Mouse (Mus musculus): ENCODE data around the gene Prim1. TPM values are rescaled to one million over a fixed set of nuclear protein-coding genes. Genes with fewer than 3 reads are reported as not detected.
"Not testable (repeated sequence)": the region's sequence is repeated elsewhere in the genome, so short reads cannot be mapped to it uniquely, and the experiment has no call there.

Prim1 gene
- polyA plus RNA-seq, 1 experiment from 2014 or later, result 61.6 TPM

- peak; percentile 93 for ATAC-seq (replicated peaks)
- Histone ChIP-seq H3K4me1 (peaks cover 35% of the 10 kb centered on the region), H3K27me3 (no peaks in the 10 kb centered on the region), H3K27ac (replicated peaks) (peak within 1 kb of the TSS; percentile 100), H3K9ac (replicated peaks) (peak within 1 kb of the TSS; percentile 96), H3K4me2 (replicated peaks) (peak within 1 kb of the TSS; percentile 76), H3K9me3 (no peaks in the 10 kb centered on the region), H3K36me3 (no peaks in the 10 kb centered on the region), H3K4me3 (peak within 1 kb of the TSS; percentile 98)
- under 1% methylated on average over 63 of the region's 72 CpGs for WGBS
Observed at GRCm38 (mm10) chr10:128058601-128059151, 43.7 kb downstream of the Prim1 start, which contains the start of gene Ptges3. Ptges3 (plus strand) TSS chr10:128058954.

- peak overlapping the region; percentile 98 for H3K4me3 ChIP-seq
- ATAC-seq (replicated peaks), result peak; percentile 57
- H3K27ac ChIP-seq (replicated peaks), result peak overlapping the region; percentile 100
- under 1% methylated on average over 48 of the region's 62 CpGs for WGBS
- H3K4me1 ChIP-seq, result peaks cover 35% of the 10 kb centered on the region
- peak overlapping the region; percentile 76 for H3K4me2 ChIP-seq (replicated peaks)
- H3K27me3 ChIP-seq, result no peaks in the 10 kb centered on the region
- peak overlapping the region; percentile 92 for H3K9ac ChIP-seq (replicated peaks)
- no peaks in the 10 kb centered on the region for H3K36me3 ChIP-seq
- H3K9me3 ChIP-seq, result no peaks in the 10 kb centered on the region
Observed at GRCm38 (mm10) chr10:128059207-128059981, 44.4 kb downstream of the Prim1 start.

- peak overlapping the region; percentile 76 for H3K4me2 ChIP-seq (replicated peaks)
- no peaks in the 10 kb centered on the region for H3K9me3 ChIP-seq
- no peak overlapping the region for H3K27ac ChIP-seq (replicated peaks)
- 89% methylated on average over 5 of the region's 5 CpGs for WGBS
- ATAC-seq (replicated peaks), result no peak
- no peaks in the 10 kb centered on the region for H3K36me3 ChIP-seq
- no peak overlapping the region for H3K9ac ChIP-seq (replicated peaks)
- peaks cover 35% of the 10 kb centered on the region for H3K4me1 ChIP-seq
- no peaks in the 10 kb centered on the region for H3K27me3 ChIP-seq
- peak overlapping the region; percentile 98; the same call in 1 of the 2 replicates for H3K4me3 ChIP-seq
Observed at GRCm38 (mm10) chr10:128061109-128061508, 46.1 kb downstream of the Prim1 start.

- H3K4me1 ChIP-seq, result peaks cover 35% of the 10 kb centered on the region
- no peaks in the 10 kb centered on the region for H3K27me3 ChIP-seq
- 97% methylated on average over 6 of the region's 6 CpGs for WGBS
- ATAC-seq (replicated peaks), result no peak
- H3K9me3 ChIP-seq, result no peaks in the 10 kb centered on the region
- H3K4me2 ChIP-seq (replicated peaks), result no peak overlapping the region
- no peak overlapping the region for H3K27ac ChIP-seq (replicated peaks)
- no peak overlapping the region for H3K4me3 ChIP-seq
- H3K9ac ChIP-seq (replicated peaks), result no peak overlapping the region
- no peaks in the 10 kb centered on the region for H3K36me3 ChIP-seq
Observed at GRCm38 (mm10) chr10:128062221-128062989, 47.4 kb downstream of the Prim1 start.

- Histone ChIP-seq H3K4me3 (no peak overlapping the region), H3K9ac (replicated peaks) (no peak overlapping the region), H3K27me3 (no peaks in the 10 kb centered on the region), H3K9me3 (no peaks in the 10 kb centered on the region), H3K4me2 (replicated peaks) (no peak overlapping the region), H3K36me3 (peaks cover 22% of the 10 kb centered on the region), H3K27ac (replicated peaks) (no peak overlapping the region), H3K4me1 (peaks cover 13% of the 10 kb centered on the region)
- WGBS, result 86% methylated on average over 5 of the region's 5 CpGs
- no peak for ATAC-seq (replicated peaks)
Observed at GRCm38 (mm10) chr10:128066072-128066471, 51.1 kb downstream of the Prim1 start.

GRCm38 (mm10) chr10:128069201-128069600 lies 54.2 kb downstream of the Prim1 start:
- H3K27me3 ChIP-seq, result no peaks in the 10 kb centered on the region
- 93% methylated on average over 4 of the region's 4 CpGs for WGBS
- H3K4me1 ChIP-seq, result no peaks in the 10 kb centered on the region
- H3K9me3 ChIP-seq, result no peaks in the 10 kb centered on the region
- H3K27ac ChIP-seq (replicated peaks), result no peak overlapping the region
- no peak overlapping the region for H3K4me2 ChIP-seq (replicated peaks)
- no peak overlapping the region for H3K4me3 ChIP-seq
- no peak overlapping the region for H3K9ac ChIP-seq (replicated peaks)
- no peak for ATAC-seq (replicated peaks)
- peaks cover 54% of the 10 kb centered on the region for H3K36me3 ChIP-seq

GRCm38 (mm10) chr10:128070432-128070831 lies 55.5 kb downstream of the Prim1 start:
- H3K4me3 ChIP-seq; H3K27me3 ChIP-seq; H3K27ac ChIP-seq (replicated peaks); H3K9ac ChIP-seq (replicated peaks); H3K9me3 ChIP-seq; H3K4me1 ChIP-seq; ATAC-seq (replicated peaks); H3K4me2 ChIP-seq (replicated peaks): not testable (repeated sequence)
- WGBS, result 100% methylated on average over 2 of the region's 2 CpGs
- peaks cover 62% of the 10 kb centered on the region for H3K36me3 ChIP-seq

- not testable (repeated sequence) for H3K9me3 ChIP-seq; H3K27me3 ChIP-seq; H3K9ac ChIP-seq (replicated peaks); H3K4me3 ChIP-seq; H3K27ac ChIP-seq (replicated peaks); ATAC-seq (replicated peaks); H3K4me2 ChIP-seq (replicated peaks); H3K4me1 ChIP-seq
- peaks cover 35% of the 10 kb centered on the region for H3K36me3 ChIP-seq
- 89% methylated on average over 5 of the region's 5 CpGs for WGBS
Observed at GRCm38 (mm10) chr10:128078269-128078668, 63.3 kb downstream of the Prim1 start.

Other genes starting within 250 kb of the Prim1 start
- gene Rdh9, start 238.8 kb upstream of the Prim1 start, polyA plus RNA-seq (2015; fragmentation: Nextera tagmentation; extraction: Ambion mirVana), result 0.22 and 0.24 TPM in 2 replicates
- gene Rdh16, start 214.0 kb upstream of the Prim1 start, polyA plus RNA-seq (2015; fragmentation: Nextera tagmentation; extraction: Ambion mirVana), result 0.08 TPM in 1 of 2 replicates, not detected in the other
- gene Rdh19, start 165.2 kb upstream of the Prim1 start, polyA plus RNA-seq (2015; fragmentation: Nextera tagmentation; extraction: Ambion mirVana), result not detected in 2 replicates
- gene Rdh16f2, start 148.7 kb upstream of the Prim1 start, polyA plus RNA-seq (2015; fragmentation: Nextera tagmentation; extraction: Ambion mirVana), result not detected in 2 replicates
- not detected in 2 replicates for gene Rdh7, start 126.4 kb upstream of the Prim1 start, polyA plus RNA-seq (2015; fragmentation: Nextera tagmentation; extraction: Ambion mirVana)
- not detected in 2 replicates for gene Sdr9c7, start 116.7 kb upstream of the Prim1 start, polyA plus RNA-seq (2015; fragmentation: Nextera tagmentation; extraction: Ambion mirVana)
- gene Hsd17b6, start 7.6 kb upstream of the Prim1 start, polyA plus RNA-seq (2015; fragmentation: Nextera tagmentation; extraction: Ambion mirVana), result not detected in 2 replicates
- 599 and 612 TPM in 2 replicates for gene Naca, start 20.4 kb downstream of the Prim1 start, polyA plus RNA-seq (2015; fragmentation: Nextera tagmentation; extraction: Ambion mirVana)
- gene Ptges3, start 43.8 kb downstream of the Prim1 start, polyA plus RNA-seq (2015; fragmentation: Nextera tagmentation; extraction: Ambion mirVana), result 430 and 444 TPM in 2 replicates
- gene Atp5b, start 68.1 kb downstream of the Prim1 start, polyA plus RNA-seq (2015; fragmentation: Nextera tagmentation; extraction: Ambion mirVana), result 2,026 and 2,088 TPM in 2 replicates
- gene Baz2a, start 76.4 kb downstream of the Prim1 start, polyA plus RNA-seq (2015; fragmentation: Nextera tagmentation; extraction: Ambion mirVana), result 9.1 and 9.8 TPM in 2 replicates
- 7.9 and 9.0 TPM in 2 replicates for gene Rbms2, start 165.1 kb downstream of the Prim1 start, polyA plus RNA-seq (2015; fragmentation: Nextera tagmentation; extraction: Ambion mirVana)
- 0.57 and 0.64 TPM in 2 replicates for gene Gls2, start 179.3 kb downstream of the Prim1 start, polyA plus RNA-seq (2015; fragmentation: Nextera tagmentation; extraction: Ambion mirVana)
- gene Spryd4, start 196.6 kb downstream of the Prim1 start, polyA plus RNA-seq (2015; fragmentation: Nextera tagmentation; extraction: Ambion mirVana), result 19.1 and 19.8 TPM in 2 replicates
- gene Mip, start 210.7 kb downstream of the Prim1 start, polyA plus RNA-seq (2015; fragmentation: Nextera tagmentation; extraction: Ambion mirVana), result 0.19 TPM in 1 of 2 replicates, not detected in the other
- 32.0 and 35.8 TPM in 2 replicates for gene Timeless, start 216.9 kb downstream of the Prim1 start, polyA plus RNA-seq (2015; fragmentation: Nextera tagmentation; extraction: Ambion mirVana)
- 0.19 TPM in 1 of 2 replicates, not detected in the other for gene Apon, start 238.9 kb downstream of the Prim1 start, polyA plus RNA-seq (2015; fragmentation: Nextera tagmentation; extraction: Ambion mirVana)